Mouse (Mus musculus): ENCODE results near the gene Arih1.

GRCm38 (mm10) chr9:59389086-59389485, 97.3 kb downstream of the Arih1 start:
- TF ChIP-seq CTCF (IDR thresholded peaks at IDR 0.05; ENCODE audit: low read depth) (no peak), EP300 (IDR thresholded peaks at IDR 0.05; ENCODE audit: low read depth) (no peak)
